Mouse (Mus musculus): ENCODE data around the gene Tcf12. TPM values are rescaled to one million over a fixed set of nuclear protein-coding genes. Genes with fewer than 3 reads are reported as not detected.
A peak's percentile ranks its signal among the peaks of the same experiment; 100 is the strongest.

Gene Tcf12
- total RNA-seq, 2 experiments from 2014 or later: 67.2 to 68.1 TPM

- no peak for DNase-seq (ENCODE audit: low spot score in 2 of 2)
Measured at GRCm38 (mm10) chr9:71850283-71850682, 261.4 kb downstream of the Tcf12 start.

DNA sequence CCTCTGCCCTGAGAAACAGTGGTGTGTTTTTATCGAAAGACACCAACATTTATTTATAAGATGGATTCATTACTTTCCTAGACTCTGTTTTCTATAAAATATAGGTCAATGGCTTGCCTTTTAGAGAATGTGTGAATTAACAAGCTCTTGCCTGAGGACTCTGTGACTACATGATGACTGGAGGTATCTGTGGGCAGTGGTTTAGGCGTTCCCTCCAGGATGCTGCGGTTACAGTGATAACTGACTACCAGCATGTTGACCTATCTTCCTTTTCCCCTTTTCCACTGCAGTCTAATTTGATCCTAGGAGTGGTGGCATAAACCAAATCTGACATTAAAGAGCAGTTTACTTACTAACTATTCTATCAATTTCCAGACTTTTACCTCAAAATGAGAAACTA is 263.3 kb downstream of the Tcf12 start:
- no peak for DNase-seq (ENCODE audit: low spot score in 2 of 2)

- DNase-seq (ENCODE audit: low spot score in 2 of 2): no peak
Measured at GRCm38 (mm10) chr9:71847921-71848320, 263.8 kb downstream of the Tcf12 start.

GRCm38 (mm10) chr9:71841850-71842249 is 269.8 kb downstream of the Tcf12 start:
- no peak for DNase-seq (ENCODE audit: low spot score in 2 of 2)

GRCm38 (mm10) chr9:71837366-71837765 is 274.3 kb downstream of the Tcf12 start:
- DNase-seq (ENCODE audit: low spot score in 2 of 2): no peak

GRCm38 (mm10) chr9:71836366-71836765 is 275.3 kb downstream of the Tcf12 start:
- no peak for DNase-seq (ENCODE audit: low spot score in 2 of 2)

GRCm38 (mm10) chr9:71835203-71835815 is 276.4 kb downstream of the Tcf12 start:
- DNase-seq (ENCODE audit: low spot score in 2 of 2): no peak

GRCm38 (mm10) chr9:71834707-71835106 is 277.0 kb downstream of the Tcf12 start:
- no peak for DNase-seq (ENCODE audit: low spot score in 2 of 2)

- DNase-seq (ENCODE audit: low spot score in 2 of 2): peak; percentile 62 to 83
Measured at GRCm38 (mm10) chr9:71831756-71832699, 279.6 kb downstream of the Tcf12 start.

DNA sequence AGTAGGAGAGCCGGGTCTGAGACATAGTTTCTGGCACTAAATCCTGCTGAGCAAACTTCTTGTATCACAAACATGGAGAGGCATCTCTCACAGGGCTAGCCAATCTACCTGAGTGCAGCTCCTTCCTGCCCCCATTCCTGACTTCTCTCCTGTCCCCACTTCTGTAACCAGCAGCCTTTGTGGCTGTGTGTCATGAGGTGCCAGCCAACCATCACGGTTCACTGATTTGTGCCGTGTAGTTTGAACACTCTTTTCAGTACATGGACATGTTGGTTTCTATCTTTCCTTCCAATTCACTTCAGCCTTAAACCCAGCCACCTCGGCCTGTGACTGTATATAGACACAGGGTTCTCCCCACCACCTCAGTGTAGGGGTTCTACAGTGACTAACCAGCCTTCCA is 280.7 kb downstream of the Tcf12 start:
- DNase-seq (ENCODE audit: low spot score in 2 of 2): no peak

DNA sequence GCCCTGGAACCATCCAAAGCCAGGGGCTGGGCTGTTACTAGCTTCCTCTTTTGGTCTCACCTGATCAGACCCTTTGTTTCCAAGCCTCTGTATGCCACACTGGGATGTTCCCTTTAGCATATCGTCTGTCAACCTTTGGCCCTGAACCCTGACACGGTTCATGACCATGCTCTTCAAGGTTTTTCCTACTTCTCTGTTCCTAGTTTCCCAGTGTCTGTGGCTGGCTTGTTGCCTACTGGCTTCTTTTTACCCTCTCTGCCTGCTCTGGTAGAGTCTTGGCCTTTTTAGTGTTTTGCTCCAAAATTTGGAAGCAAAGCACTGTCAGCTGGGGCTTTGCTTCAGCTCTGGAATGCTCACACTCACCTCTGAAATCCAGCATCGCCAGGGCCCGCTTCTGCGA is 281.3 kb downstream of the Tcf12 start:
- DNase-seq (ENCODE audit: low spot score in 2 of 2): no peak

- no peak for DNase-seq (ENCODE audit: low spot score in 2 of 2)
Measured at GRCm38 (mm10) chr9:71829753-71830152, 281.9 kb downstream of the Tcf12 start.

GRCm38 (mm10) chr9:71829137-71829536 is 282.5 kb downstream of the Tcf12 start:
- DNase-seq (ENCODE audit: low spot score in 2 of 2): no peak

DNA sequence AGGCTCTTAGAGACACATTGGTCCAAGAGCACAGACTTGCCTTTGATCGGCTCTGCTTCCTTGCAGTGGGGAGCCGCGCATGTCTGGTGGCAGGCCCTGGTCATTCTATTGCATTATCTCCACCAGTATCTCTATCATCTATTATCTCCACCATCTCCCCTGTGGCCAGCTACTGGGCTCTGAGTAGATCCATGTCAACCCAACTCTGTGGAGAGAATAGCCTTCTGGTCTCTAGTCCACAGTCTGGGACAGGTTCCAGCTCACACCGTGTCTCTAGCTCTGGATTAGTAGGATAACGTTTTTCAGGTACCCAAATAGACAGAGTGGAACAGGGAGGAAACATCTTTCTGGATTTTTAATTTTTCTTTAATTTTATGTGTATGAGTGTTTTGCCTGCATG is 284.3 kb downstream of the Tcf12 start:
- DNase-seq (ENCODE audit: low spot score in 2 of 2): no peak

- DNase-seq (ENCODE audit: low spot score in 2 of 2): peak; percentile 43
Measured at GRCm38 (mm10) chr9:71826040-71826525, 285.6 kb downstream of the Tcf12 start.

DNA sequence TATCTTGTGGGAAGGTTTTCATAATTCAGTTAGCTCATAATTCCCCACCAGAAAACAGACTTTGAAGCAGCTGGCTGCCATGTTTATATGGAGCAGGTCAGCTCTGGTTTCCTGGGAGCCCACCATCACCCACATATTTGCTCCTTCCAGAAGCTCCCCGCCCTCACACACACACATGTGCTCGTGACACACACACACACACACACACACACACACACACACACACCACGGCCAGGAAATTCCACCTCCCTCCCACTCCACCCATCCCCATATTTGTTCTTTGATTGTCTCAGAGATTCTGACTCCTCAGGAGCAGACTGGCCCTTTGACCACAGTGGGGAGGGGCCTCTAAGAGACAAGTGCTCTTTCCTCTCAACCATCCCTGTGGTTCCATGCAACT is 289.7 kb downstream of the Tcf12 start:
- no peak for DNase-seq (ENCODE audit: low spot score in 2 of 2)

- DNase-seq (ENCODE audit: low spot score in 2 of 2): no peak
Measured at GRCm38 (mm10) chr9:71818453-71818852, 293.2 kb downstream of the Tcf12 start.

GRCm38 (mm10) chr9:71816121-71816520 is 295.6 kb downstream of the Tcf12 start:
- no peak for DNase-seq (ENCODE audit: low spot score in 2 of 2)

GRCm38 (mm10) chr9:71813565-71813964 is 298.1 kb downstream of the Tcf12 start:
- DNase-seq (ENCODE audit: low spot score in 2 of 2): no peak

GRCm38 (mm10) chr9:71812914-71813313 is 298.8 kb downstream of the Tcf12 start:
- no peak for DNase-seq (ENCODE audit: low spot score in 2 of 2)

GRCm38 (mm10) chr9:71812402-71812801 is 299.3 kb downstream of the Tcf12 start:
- DNase-seq (ENCODE audit: low spot score in 2 of 2): no peak

DNA sequence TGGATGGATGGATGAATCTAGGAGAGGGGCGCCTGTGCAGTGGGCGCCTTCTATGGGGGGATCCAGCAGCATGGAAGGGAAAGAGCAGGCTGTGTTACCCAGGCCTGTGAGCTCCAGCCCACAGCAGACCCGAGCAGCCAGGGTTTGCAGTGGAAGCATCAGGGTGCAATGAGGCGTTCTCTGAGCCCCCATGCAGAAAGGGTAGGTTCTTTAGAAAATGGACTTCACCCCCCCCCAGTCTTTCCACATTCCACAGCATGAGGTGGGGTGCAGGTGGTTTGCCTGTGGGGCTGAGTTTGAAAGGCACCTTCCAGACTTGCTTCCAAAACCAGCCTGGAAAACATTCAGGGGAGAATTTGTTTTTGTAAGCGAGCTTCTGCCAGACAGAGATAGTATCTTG is 300.3 kb downstream of the Tcf12 start:
- DNase-seq (ENCODE audit: low spot score in 2 of 2): no peak
